ENCODE assay signal across 9 mouse cellular contexts in the genomic region with DNA sequence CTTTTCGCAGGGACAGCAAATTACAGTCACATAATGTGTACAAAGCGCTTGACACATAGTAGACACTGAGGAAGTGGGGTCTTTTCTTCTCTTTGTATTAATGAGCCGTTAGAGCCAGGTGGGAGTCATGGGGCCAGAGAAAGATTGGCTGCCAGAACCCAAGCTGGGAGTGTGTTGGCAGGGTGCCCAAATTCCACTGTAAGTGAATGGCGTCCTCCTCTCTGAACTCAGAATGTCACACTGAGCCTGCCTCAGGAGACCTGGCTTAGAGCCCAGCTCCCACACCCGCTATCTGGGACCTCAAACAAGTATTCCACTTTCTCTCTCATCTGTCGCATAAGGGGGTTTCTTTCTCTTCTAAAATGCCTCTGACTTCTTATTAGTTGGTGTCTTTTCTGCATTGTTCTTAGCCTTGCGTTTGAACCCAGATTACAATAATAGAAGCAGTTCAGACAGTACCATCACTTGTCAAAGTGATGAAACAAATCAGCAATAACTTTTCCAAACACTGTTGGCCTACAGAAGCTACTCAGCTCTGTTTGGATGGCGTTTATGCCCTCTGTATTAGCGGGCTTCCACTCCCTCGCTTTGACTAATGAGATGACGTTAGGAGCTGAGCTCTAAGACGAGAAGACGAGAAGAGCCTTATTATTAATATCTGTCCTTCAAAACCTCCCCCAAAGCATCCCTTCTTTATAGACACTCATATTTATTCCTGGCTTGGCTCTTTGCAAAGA. TPM values are rescaled to one million over a fixed set of nuclear protein-coding genes. Genes with fewer than 3 reads are reported as not detected.
DNase-seq lines count a peak whose midpoint lies in the region; ATAC-seq lines count a peak whose summit lies in the region.
"Had no signal": no experiment of that assay in that cellular context is flagged by ENCODE, and none has a peak within 500 bp of the region (broad histone marks: within the 10 kb centered on the region; RNA-seq: fewer than 3 reads in every experiment).

No protein-coding gene starts in this region.

- peak overlapping the region; percentile 43 for H3K27ac ChIP-seq in forebrain, embryonic 12.5 days
- 0 out of 2 replicates have a peak overlapping the region, but pooled peaks have one; percentile 7 for H3K27ac ChIP-seq in midbrain, embryonic 15.5 days

- no peaks in the 10 kb centered on the region for H3K9me3 ChIP-seq in forebrain, embryonic 12.5 days
- H3K9me3 ChIP-seq in midbrain, embryonic 15.5 days, result no peaks in the 10 kb centered on the region

- WGBS in forebrain, embryonic 12.5 days, result 30% methylated on average over 13 of the region's 13 CpGs
- WGBS in midbrain, embryonic 15.5 days, result 23% methylated on average over 13 of the region's 13 CpGs

- intact Hi-C loops in heart, postnatal 36 days (cut with DNase I), result no loop called here

- H3K4me1 ChIP-seq in forebrain, embryonic 12.5 days, result peaks cover 29% of the 10 kb centered on the region
- peaks cover 15% of the 10 kb centered on the region for H3K4me1 ChIP-seq in midbrain, embryonic 15.5 days

- no peak overlapping the region for H3K4me3 ChIP-seq in forebrain, embryonic 12.5 days (replicated peaks)
- no peak overlapping the region for H3K4me3 ChIP-seq in midbrain, embryonic 15.5 days

- H3K4me2 ChIP-seq in forebrain, embryonic 12.5 days, result 0 out of 2 replicates have a peak overlapping the region, but pooled peaks have one; percentile 4
- H3K4me2 ChIP-seq in midbrain, embryonic 15.5 days, result peak overlapping the region; percentile 14; the same call in 1 of the 2 replicates

- DNase-seq in frontal cortex, postnatal 10 days (ENCODE audit: low spot score in 2 of 2), result peak; percentile 52 to 65
- DNase-seq in adrenal gland, postnatal 10 days, result peak; percentile 84
- DNase-seq in heart, postnatal 36 days, result peak; percentile 68 to 70
- DNase-seq in layer of hippocampus, postnatal 10 days (ENCODE audit: low spot score in 2 of 2), result peak; percentile 59 to 73

- H3K9ac ChIP-seq in forebrain, embryonic 12.5 days, result no peak overlapping the region
- H3K9ac ChIP-seq in midbrain, embryonic 15.5 days, result no peak overlapping the region

- H3K36me3 ChIP-seq in forebrain, embryonic 12.5 days (replicated peaks), result no peaks in the 10 kb centered on the region
- H3K36me3 ChIP-seq in midbrain, embryonic 15.5 days (replicated peaks), result no peaks in the 10 kb centered on the region

- no peaks in the 10 kb centered on the region for H3K27me3 ChIP-seq in forebrain, embryonic 12.5 days
- no peaks in the 10 kb centered on the region for H3K27me3 ChIP-seq in midbrain, embryonic 15.5 days (replicated peaks)

- ATAC-seq in frontal cortex, adult (ENCODE audit: low TSS enrichment), result no peak
- peak; percentile 88 for ATAC-seq in forebrain, embryonic 12.5 days (ENCODE audit: low FRiP score)
- peak; percentile 83 for ATAC-seq in midbrain, embryonic 15.5 days (replicated peaks)
- ATAC-seq in monocyte, adult 5-6 weeks (replicated peaks; ENCODE audit: insufficient number of reproducible peaks, low FRiP score, low TSS enrichment, poor library complexity, severe bottlenecking), result no peak

RNA-seq across cellular contexts. Expression of a gene that starts 21.9 kb away (rescaled TPM):
- total RNA-seq in adrenal gland, postnatal 10 days (2021), result 1 to 10 TPM in 1 of 2 experiments, under 1 TPM in 1; 0.39 to 2.6 TPM
- 7.0 and 9.2 TPM in 2 replicates for polyA plus RNA-seq in forebrain, embryonic 12.5 days (2016; fragmentation: Nextera tagmentation; extraction: Ambion mirVana)
- total RNA-seq in heart, postnatal 36 days (2021), result 1 to 10 TPM; 2.3 to 2.5 TPM
- total RNA-seq in layer of hippocampus, postnatal 10 days (2021), result 1 to 10 TPM; 2.2 to 2.7 TPM
- 13.1 and 19.2 TPM in 2 replicates for polyA plus RNA-seq in midbrain, embryonic 15.5 days (2015; fragmentation: Nextera tagmentation; extraction: Ambion mirVana)
- total RNA-seq in monocyte, adult 5-6 weeks (2017), result not detected in 3 replicates
- polyA plus RNA-seq: C2C12 had no signal

Comparison
In these comparisons a context has a peak if more than half of its experiments do, and no peak if none do; other contexts are left out.
1. ATAC-seq: peak in forebrain, embryonic 12.5 days (single experiment) and midbrain, embryonic 15.5 days (single experiment); none in frontal cortex, adult (single experiment) and monocyte, adult 5-6 weeks (single experiment).
2. Peak in every context shown above with its lines, with median percentiles within 50 percentile points of each other: DNase-seq.